Mouse (Mus musculus): ENCODE data around the gene Prss16. TPM values are rescaled to one million over a fixed set of nuclear protein-coding genes. Genes with fewer than 3 reads are reported as not detected.
A peak's percentile ranks its signal among the peaks of the same experiment; 100 is the strongest.

Gene Prss16
- total and polyA plus RNA-seq, 3 experiments, result 0.04 to 0.22 TPM; not detected in 1

- H3K4me1 ChIP-seq (ENCODE audit: insufficient read depth, low read depth, low read length), result peaks cover 21% of the 10 kb centered on the region
- H3K36me3 ChIP-seq (replicated peaks), result no peaks in the 10 kb centered on the region
- ATAC-seq (ENCODE audit: extremely low read depth, insufficient number of reproducible peaks, low FRiP score, poor library complexity, severe bottlenecking) (no peak), DNase-seq (ENCODE audit: low spot score) (no peak)
- peaks cover 79% of the 10 kb centered on the region for H3K27me3 ChIP-seq (ENCODE audit: insufficient read depth, low read length)
- TF ChIP-seq CTCF (IDR thresholded peaks at IDR 0.05; ENCODE audit: low read depth, low read length) (no peak), TAL1 (conservative IDR thresholded peaks at IDR 0.05; ENCODE audit: low read depth, low read length) (no peak), GATA2 (IDR thresholded peaks at IDR 0.05; ENCODE audit: borderline replicate concordance, low read depth, low read length) (no peak), GATA1 (IDR thresholded peaks at IDR 0.05; ENCODE audit: borderline replicate concordance, low read length) (no peak), POLR2AphosphoS5 (IDR thresholded peaks at IDR 0.05; ENCODE audit: insufficient replicate concordance, low read depth, low read length) (no peak)
- H3K4me3 ChIP-seq (ENCODE audit: low read depth, low read length), result no peak overlapping the region
- H3K9me3 ChIP-seq (replicated peaks), result no peaks in the 10 kb centered on the region
Observed at GRCm38 (mm10) chr13:22007872-22008271, 1.7 kb downstream of the Prss16 start.

GRCm38 (mm10) chr13:22007121-22007510, 2.4 kb downstream of the Prss16 start:
- ATAC-seq (ENCODE audit: extremely low read depth, insufficient number of reproducible peaks, low FRiP score, poor library complexity, severe bottlenecking) (no peak), DNase-seq (ENCODE audit: low spot score) (no peak)
- Histone ChIP-seq H3K4me3 (ENCODE audit: low read depth, low read length) (no peak overlapping the region), H3K36me3 (replicated peaks) (no peaks in the 10 kb centered on the region), H3K9me3 (replicated peaks) (no peaks in the 10 kb centered on the region), H3K4me1 (ENCODE audit: insufficient read depth, low read depth, low read length) (peaks cover 24% of the 10 kb centered on the region), H3K27me3 (ENCODE audit: insufficient read depth, low read length) (peaks cover 87% of the 10 kb centered on the region)
- TF ChIP-seq CTCF (IDR thresholded peaks at IDR 0.05; ENCODE audit: low read depth, low read length), result no peak
- no peak for TF ChIP-seq TAL1 (conservative IDR thresholded peaks at IDR 0.05; ENCODE audit: low read depth, low read length)
- no peak for TF ChIP-seq GATA1 (IDR thresholded peaks at IDR 0.05; ENCODE audit: borderline replicate concordance, low read length)
- no peak for TF ChIP-seq POLR2AphosphoS5 (IDR thresholded peaks at IDR 0.05; ENCODE audit: insufficient replicate concordance, low read depth, low read length)
- no peak for TF ChIP-seq GATA2 (IDR thresholded peaks at IDR 0.05; ENCODE audit: borderline replicate concordance, low read depth, low read length)

DNA sequence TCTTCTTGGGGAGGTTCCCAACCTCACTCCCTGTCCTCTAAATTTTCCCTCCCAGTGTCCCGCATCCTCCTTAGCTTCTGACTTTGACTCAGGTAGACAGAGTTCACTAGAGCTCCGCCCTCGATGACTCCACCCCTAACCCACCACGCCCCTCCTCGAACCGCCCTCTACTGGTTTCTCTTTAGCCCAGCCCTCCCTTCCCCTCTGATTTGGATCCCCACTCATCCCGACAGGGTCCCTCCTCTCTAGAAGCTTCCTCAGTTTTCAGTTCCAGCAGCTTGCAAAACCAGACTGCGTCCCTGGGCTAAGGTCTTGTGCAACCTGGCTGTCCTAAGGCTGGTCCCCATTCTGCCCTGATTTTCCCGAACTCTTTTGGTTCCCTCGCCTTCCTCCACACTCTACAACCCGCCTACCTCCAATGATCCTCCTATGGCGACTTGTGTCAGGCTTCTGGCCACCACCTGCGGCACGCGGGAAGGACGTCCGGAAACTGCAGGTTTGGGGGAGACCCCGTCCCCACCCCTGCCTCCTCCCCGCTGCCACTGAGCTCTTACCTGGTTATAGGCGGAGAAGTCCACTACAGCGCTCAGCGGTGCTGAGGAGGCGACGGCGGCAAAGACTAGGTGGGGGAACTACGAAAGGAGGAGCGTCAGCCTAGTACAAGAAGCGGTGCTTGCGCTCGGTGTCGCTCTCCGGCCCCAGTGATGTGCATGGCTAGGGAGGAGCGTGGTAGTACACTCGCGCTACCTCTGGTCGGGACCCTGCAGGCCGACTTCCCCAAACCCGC, 3.0 kb downstream of the Prss16 start:
- H3K4me1 ChIP-seq (ENCODE audit: insufficient read depth, low read depth, low read length), result peaks cover 30% of the 10 kb centered on the region
- H3K4me3 ChIP-seq (ENCODE audit: low read depth, low read length), result peak overlapping the region; percentile 70
- H3K9me3 ChIP-seq (replicated peaks), result no peaks in the 10 kb centered on the region
- no peak for TF ChIP-seq TAL1 (conservative IDR thresholded peaks at IDR 0.05; ENCODE audit: low read depth, low read length)
- TF ChIP-seq CTCF (IDR thresholded peaks at IDR 0.05; ENCODE audit: low read depth, low read length), result no peak
- TF ChIP-seq POLR2AphosphoS5 (IDR thresholded peaks at IDR 0.05; ENCODE audit: insufficient replicate concordance, low read depth, low read length), result no peak
- no peak for TF ChIP-seq GATA1 (IDR thresholded peaks at IDR 0.05; ENCODE audit: borderline replicate concordance, low read length)
- TF ChIP-seq GATA2 (IDR thresholded peaks at IDR 0.05; ENCODE audit: borderline replicate concordance, low read depth, low read length), result no peak
- H3K36me3 ChIP-seq (replicated peaks), result no peaks in the 10 kb centered on the region
- no peak for DNase-seq (ENCODE audit: low spot score)
- no peak for ATAC-seq (ENCODE audit: extremely low read depth, insufficient number of reproducible peaks, low FRiP score, poor library complexity, severe bottlenecking)
- peaks cover 90% of the 10 kb centered on the region for H3K27me3 ChIP-seq (ENCODE audit: insufficient read depth, low read length)

DNA sequence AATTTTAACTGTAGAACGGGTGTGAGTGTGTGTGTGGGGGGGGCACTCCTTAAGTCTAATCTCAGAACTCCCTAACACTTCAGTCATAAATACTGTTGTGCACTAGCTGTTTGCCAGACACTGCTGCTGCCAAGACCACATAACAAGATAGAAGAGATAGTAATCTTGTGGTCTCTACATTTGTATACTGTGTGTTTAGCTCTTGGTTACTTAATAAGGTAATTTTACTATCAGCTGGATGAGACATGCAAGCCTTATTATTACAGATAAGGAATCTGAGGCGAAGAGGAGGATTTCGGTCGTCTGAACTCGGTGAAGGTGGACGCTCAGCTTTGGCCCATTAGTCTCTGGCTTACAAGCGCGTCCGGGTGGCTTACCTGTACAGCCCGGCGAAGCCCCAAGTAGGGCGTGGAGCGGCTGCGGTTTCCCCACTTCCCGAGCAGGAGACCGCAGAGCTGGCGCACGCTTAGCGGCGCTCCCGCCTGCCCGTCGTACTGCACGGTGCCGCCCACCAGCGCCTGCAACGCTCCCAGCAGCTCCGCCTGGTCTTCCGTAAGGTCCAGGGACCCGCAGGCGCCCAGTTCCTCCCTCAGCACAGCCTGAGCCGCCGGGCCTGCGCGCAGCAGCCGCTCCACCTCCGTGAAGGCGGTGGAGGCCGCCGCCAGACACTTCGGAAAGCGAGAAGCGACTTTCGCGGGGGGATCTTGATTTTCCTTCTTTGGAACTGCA, 3.8 kb downstream of the Prss16 start:
- H3K4me1 ChIP-seq (ENCODE audit: insufficient read depth, low read depth, low read length), result peaks cover 36% of the 10 kb centered on the region
- peak; percentile 55; the same call in 1 of the 2 replicates for ATAC-seq (ENCODE audit: extremely low read depth, insufficient number of reproducible peaks, low FRiP score, poor library complexity, severe bottlenecking)
- no peaks in the 10 kb centered on the region for H3K36me3 ChIP-seq (replicated peaks)
- TF ChIP-seq GATA1 (IDR thresholded peaks at IDR 0.05; ENCODE audit: borderline replicate concordance, low read length) (no peak), POLR2AphosphoS5 (IDR thresholded peaks at IDR 0.05; ENCODE audit: insufficient replicate concordance, low read depth, low read length) (no peak), TAL1 (conservative IDR thresholded peaks at IDR 0.05; ENCODE audit: low read depth, low read length) (no peak), GATA2 (IDR thresholded peaks at IDR 0.05; ENCODE audit: borderline replicate concordance, low read depth, low read length) (no peak), CTCF (IDR thresholded peaks at IDR 0.05; ENCODE audit: low read depth, low read length) (no peak)
- peak overlapping the region; percentile 70 for H3K4me3 ChIP-seq (ENCODE audit: low read depth, low read length)
- H3K27me3 ChIP-seq (ENCODE audit: insufficient read depth, low read length), result peaks cover 91% of the 10 kb centered on the region
- DNase-seq (ENCODE audit: low spot score), result no peak
- no peaks in the 10 kb centered on the region for H3K9me3 ChIP-seq (replicated peaks)

GRCm38 (mm10) chr13:22001823-22002222, 7.7 kb downstream of the Prss16 start:
- Histone ChIP-seq H3K4me1 (ENCODE audit: insufficient read depth, low read depth, low read length) (peaks cover 40% of the 10 kb centered on the region), H3K9me3 (replicated peaks) (no peaks in the 10 kb centered on the region), H3K36me3 (replicated peaks) (no peaks in the 10 kb centered on the region), H3K4me3 (ENCODE audit: low read depth, low read length) (no peak overlapping the region), H3K27me3 (ENCODE audit: insufficient read depth, low read length) (peaks cover 90% of the 10 kb centered on the region)
- TF ChIP-seq GATA2 (IDR thresholded peaks at IDR 0.05; ENCODE audit: borderline replicate concordance, low read depth, low read length) (no peak), POLR2AphosphoS5 (IDR thresholded peaks at IDR 0.05; ENCODE audit: insufficient replicate concordance, low read depth, low read length) (no peak), CTCF (IDR thresholded peaks at IDR 0.05; ENCODE audit: low read depth, low read length) (no peak), GATA1 (IDR thresholded peaks at IDR 0.05; ENCODE audit: borderline replicate concordance, low read length) (no peak), TAL1 (conservative IDR thresholded peaks at IDR 0.05; ENCODE audit: low read depth, low read length) (no peak)
- DNase-seq (ENCODE audit: low spot score) (no peak), ATAC-seq (ENCODE audit: extremely low read depth, insufficient number of reproducible peaks, low FRiP score, poor library complexity, severe bottlenecking) (no peak)

DNA sequence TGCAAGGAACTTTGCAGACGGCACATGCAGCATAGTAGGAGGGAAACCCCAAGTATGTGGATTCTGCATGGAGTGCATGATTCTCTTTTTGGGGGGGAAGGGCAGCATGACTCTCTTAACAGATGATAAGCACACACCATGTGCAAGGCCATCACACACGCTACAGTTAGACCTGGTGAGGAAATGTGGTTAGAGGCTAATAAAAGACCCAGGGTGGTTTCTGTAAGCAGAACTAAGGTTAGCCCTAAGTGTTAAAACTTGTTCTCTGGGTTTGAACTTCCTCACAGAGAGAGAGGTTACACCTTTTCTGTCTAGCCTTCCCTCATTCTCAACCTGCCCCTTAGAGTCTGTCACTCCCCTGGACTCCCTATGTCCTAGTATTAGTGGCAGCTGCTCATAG, 8.2 kb downstream of the Prss16 start:
- H3K9me3 ChIP-seq (replicated peaks), result no peaks in the 10 kb centered on the region
- DNase-seq (ENCODE audit: low spot score) (no peak), ATAC-seq (ENCODE audit: extremely low read depth, insufficient number of reproducible peaks, low FRiP score, poor library complexity, severe bottlenecking) (no peak)
- TF ChIP-seq GATA2 (IDR thresholded peaks at IDR 0.05; ENCODE audit: borderline replicate concordance, low read depth, low read length), result no peak
- peaks cover 88% of the 10 kb centered on the region for H3K27me3 ChIP-seq (ENCODE audit: insufficient read depth, low read length)
- no peak overlapping the region for H3K4me3 ChIP-seq (ENCODE audit: low read depth, low read length)
- no peaks in the 10 kb centered on the region for H3K36me3 ChIP-seq (replicated peaks)
- peaks cover 37% of the 10 kb centered on the region for H3K4me1 ChIP-seq (ENCODE audit: insufficient read depth, low read depth, low read length)

All from G1E (cell line).